Mouse (Mus musculus): ENCODE results near the gene Kcnj3.

DNA sequence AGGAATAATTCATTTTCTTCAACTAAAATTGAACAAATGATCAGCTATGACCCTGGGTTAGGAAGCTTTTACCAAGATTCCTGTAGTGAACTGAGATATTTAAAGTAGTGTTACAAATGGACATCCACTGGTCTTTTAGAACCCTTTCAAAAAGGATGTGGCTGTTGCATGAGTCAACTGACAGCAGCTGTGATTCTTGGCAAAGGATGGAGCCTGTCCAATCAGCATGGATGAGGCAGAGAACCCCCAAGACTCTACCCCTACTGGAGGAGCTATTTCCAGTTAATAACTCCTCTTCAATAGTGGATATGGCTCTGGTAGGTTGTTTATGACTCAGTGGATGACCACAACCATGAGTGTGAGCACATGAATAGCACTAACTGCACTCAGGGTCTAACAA lies 81.5 kb downstream of the Kcnj3 start:
- TF ChIP-seq CTCF (conservative IDR thresholded peaks at IDR 0.05; ENCODE audit: insufficient read depth, insufficient read length, low read depth, low read length) (no peak), POLR2A (IDR thresholded peaks at IDR 0.05; ENCODE audit: low read depth, low read length) (no peak)

Measured in kidney, adult 2 months (tissue).